Mouse (Mus musculus) G1E (cell line): ENCODE measurements around the gene Fam129a.

Experiments used
- CTCF ChIP-seq: IDR thresholded peaks from 2 replicates; pipeline ENCODE4 v1.5.1; 2012; ENCODE audit warnings: low read depth, low read length, inconsistent platforms, mixed read lengths
- GATA1 ChIP-seq: IDR thresholded peaks from 2 replicates; pipeline ENCODE4 v1.6.1; 2012; ENCODE audit warnings: borderline replicate concordance, low read length, inconsistent platforms, mixed read lengths
- GATA2 ChIP-seq: IDR thresholded peaks from 2 replicates; pipeline ENCODE4 v1.6.1; 2012; ENCODE audit warnings: low read depth, low read length, inconsistent platforms, borderline replicate concordance
- TAL1 ChIP-seq: conservative IDR thresholded peaks from 2 replicates; pipeline ENCODE4 v1.6.1; 2012; ENCODE audit warnings: low read depth, low read length, inconsistent platforms, mixed read lengths

- TF ChIP-seq CTCF (no peak), TAL1 (no peak), GATA2 (no peak), GATA1 (no peak)
These were observed 99.1 kb downstream of the Fam129a start for GRCm38 (mm10) chr1:151670006-151670591.
